Mouse (Mus musculus): Measurements from ENCODE around the gene Hecw2. TPM values are rescaled to one million over a fixed set of nuclear protein-coding genes. Genes with fewer than 3 reads are reported as not detected.

Gene Hecw2
- polyA plus RNA-seq, 1 experiment from 2014 or later = 2.8 TPM

GRCm38 (mm10) chr1:54068248-54068647 is 126.7 kb downstream of the Hecw2 start:
- Histone ChIP-seq H3K27ac (ENCODE audit: low read length) (no peak overlapping the region), H3K9me3 (replicated peaks; ENCODE audit: control insufficient read depth, low read length) (no peaks in the 10 kb centered on the region), H3K9ac (ENCODE audit: low read length) (no peak overlapping the region), H3K36me3 (ENCODE audit: control insufficient read depth, insufficient read depth, low read length) (no peaks in the 10 kb centered on the region), H3K4me1 (ENCODE audit: control insufficient read depth, insufficient read depth, low read length) (no peaks in the 10 kb centered on the region), H3K4me3 (replicated peaks; ENCODE audit: low read length) (no peak overlapping the region), H3K4me2 (ENCODE audit: low read depth, low read length) (no peak overlapping the region), H3K27me3 (ENCODE audit: control insufficient read depth, insufficient read depth, low read length) (no peaks in the 10 kb centered on the region)
- ATAC-seq (ENCODE audit: insufficient read depth, low FRiP score) = no peak
- WGBS = 54% methylated on average over 1 of the region's 1 CpGs

- no peaks in the 10 kb centered on the region for H3K27me3 ChIP-seq (ENCODE audit: control insufficient read depth, insufficient read depth, low read length)
- 56% methylated on average over 1 of the region's 1 CpGs for WGBS
- no peaks in the 10 kb centered on the region for H3K4me1 ChIP-seq (ENCODE audit: control insufficient read depth, insufficient read depth, low read length)
- no peak for ATAC-seq (ENCODE audit: insufficient read depth, low FRiP score)
- H3K36me3 ChIP-seq (ENCODE audit: control insufficient read depth, insufficient read depth, low read length) = no peaks in the 10 kb centered on the region
- H3K27ac ChIP-seq (ENCODE audit: low read length) = no peak overlapping the region
- H3K4me2 ChIP-seq (ENCODE audit: low read depth, low read length) = no peak overlapping the region
- no peaks in the 10 kb centered on the region for H3K9me3 ChIP-seq (replicated peaks; ENCODE audit: control insufficient read depth, low read length)
- no peak overlapping the region for H3K4me3 ChIP-seq (replicated peaks; ENCODE audit: low read length)
- no peak overlapping the region for H3K9ac ChIP-seq (ENCODE audit: low read length)
Observed at GRCm38 (mm10) chr1:54065434-54065833, 129.5 kb downstream of the Hecw2 start.

- no peak for ATAC-seq (ENCODE audit: insufficient read depth, low FRiP score)
- H3K4me3 ChIP-seq (replicated peaks; ENCODE audit: low read length) = no peak overlapping the region
Observed at GRCm38 (mm10) chr1:54061078-54061477, 133.9 kb downstream of the Hecw2 start.

GRCm38 (mm10) chr1:54059731-54060130 is 135.2 kb downstream of the Hecw2 start:
- Histone ChIP-seq H3K27ac (ENCODE audit: low read length) (no peak overlapping the region), H3K36me3 (ENCODE audit: control insufficient read depth, insufficient read depth, low read length) (no peaks in the 10 kb centered on the region), H3K9ac (ENCODE audit: low read length) (no peak overlapping the region), H3K4me3 (replicated peaks; ENCODE audit: low read length) (no peak overlapping the region), H3K9me3 (replicated peaks; ENCODE audit: control insufficient read depth, low read length) (no peaks in the 10 kb centered on the region), H3K4me1 (ENCODE audit: control insufficient read depth, insufficient read depth, low read length) (no peaks in the 10 kb centered on the region), H3K27me3 (ENCODE audit: control insufficient read depth, insufficient read depth, low read length) (no peaks in the 10 kb centered on the region), H3K4me2 (ENCODE audit: low read depth, low read length) (no peak overlapping the region)
- no peak for ATAC-seq (ENCODE audit: insufficient read depth, low FRiP score)
- WGBS = 58% methylated on average over 1 of the region's 1 CpGs

More at GRCm38 (mm10) chr1:54061078-54061477, 133.9 kb downstream of the Hecw2 start:
- H3K36me3 ChIP-seq (ENCODE audit: control insufficient read depth, insufficient read depth, low read length) = no peaks in the 10 kb centered on the region
- no peak overlapping the region for H3K9ac ChIP-seq (ENCODE audit: low read length)
- H3K27ac ChIP-seq (ENCODE audit: low read length) = no peak overlapping the region
- no peaks in the 10 kb centered on the region for H3K9me3 ChIP-seq (replicated peaks; ENCODE audit: control insufficient read depth, low read length)
- WGBS = 89% methylated on average over 2 of the region's 2 CpGs
- H3K4me1 ChIP-seq (ENCODE audit: control insufficient read depth, insufficient read depth, low read length) = no peaks in the 10 kb centered on the region
- no peaks in the 10 kb centered on the region for H3K27me3 ChIP-seq (ENCODE audit: control insufficient read depth, insufficient read depth, low read length)
- no peak overlapping the region for H3K4me2 ChIP-seq (ENCODE audit: low read depth, low read length)

- Histone ChIP-seq H3K27ac (ENCODE audit: low read length) (no peak overlapping the region), H3K4me3 (replicated peaks; ENCODE audit: low read length) (no peak overlapping the region), H3K9me3 (replicated peaks; ENCODE audit: control insufficient read depth, low read length) (no peaks in the 10 kb centered on the region), H3K36me3 (ENCODE audit: control insufficient read depth, insufficient read depth, low read length) (no peaks in the 10 kb centered on the region), H3K27me3 (ENCODE audit: control insufficient read depth, insufficient read depth, low read length) (no peaks in the 10 kb centered on the region), H3K4me2 (ENCODE audit: low read depth, low read length) (no peak overlapping the region), H3K9ac (ENCODE audit: low read length) (no peak overlapping the region), H3K4me1 (ENCODE audit: control insufficient read depth, insufficient read depth, low read length) (no peaks in the 10 kb centered on the region)
- ATAC-seq (ENCODE audit: insufficient read depth, low FRiP score) = no peak
Observed at GRCm38 (mm10) chr1:54052771-54053170, 142.2 kb downstream of the Hecw2 start.

GRCm38 (mm10) chr1:54046923-54047322 is 148.0 kb downstream of the Hecw2 start:
- Histone ChIP-seq H3K27me3 (ENCODE audit: control insufficient read depth, insufficient read depth, low read length) (no peaks in the 10 kb centered on the region), H3K9ac (ENCODE audit: low read length) (no peak overlapping the region), H3K4me3 (replicated peaks; ENCODE audit: low read length) (no peak overlapping the region), H3K36me3 (ENCODE audit: control insufficient read depth, insufficient read depth, low read length) (no peaks in the 10 kb centered on the region), H3K4me1 (ENCODE audit: control insufficient read depth, insufficient read depth, low read length) (no peaks in the 10 kb centered on the region), H3K4me2 (ENCODE audit: low read depth, low read length) (no peak overlapping the region), H3K27ac (ENCODE audit: low read length) (no peak overlapping the region), H3K9me3 (replicated peaks; ENCODE audit: control insufficient read depth, low read length) (no peaks in the 10 kb centered on the region)
- WGBS = 35% methylated on average over 1 of the region's 1 CpGs
- no peak for ATAC-seq (ENCODE audit: insufficient read depth, low FRiP score)

- 46% methylated on average over 2 of the region's 2 CpGs for WGBS
- Histone ChIP-seq H3K27ac (ENCODE audit: low read length) (no peak overlapping the region), H3K4me2 (ENCODE audit: low read depth, low read length) (no peak overlapping the region), H3K36me3 (ENCODE audit: control insufficient read depth, insufficient read depth, low read length) (no peaks in the 10 kb centered on the region), H3K9ac (ENCODE audit: low read length) (no peak overlapping the region), H3K9me3 (replicated peaks; ENCODE audit: control insufficient read depth, low read length) (no peaks in the 10 kb centered on the region), H3K4me1 (ENCODE audit: control insufficient read depth, insufficient read depth, low read length) (no peaks in the 10 kb centered on the region), H3K27me3 (ENCODE audit: control insufficient read depth, insufficient read depth, low read length) (no peaks in the 10 kb centered on the region), H3K4me3 (replicated peaks; ENCODE audit: low read length) (no peak overlapping the region)
- ATAC-seq (ENCODE audit: insufficient read depth, low FRiP score) = no peak
Observed at GRCm38 (mm10) chr1:54039062-54039461, 155.9 kb downstream of the Hecw2 start.

GRCm38 (mm10) chr1:54017686-54018085 is 177.3 kb downstream of the Hecw2 start:
- ATAC-seq (ENCODE audit: insufficient read depth, low FRiP score) = no peak
- Histone ChIP-seq H3K4me2 (ENCODE audit: low read depth, low read length) (no peak overlapping the region), H3K9ac (ENCODE audit: low read length) (no peak overlapping the region), H3K4me1 (ENCODE audit: control insufficient read depth, insufficient read depth, low read length) (no peaks in the 10 kb centered on the region), H3K27ac (ENCODE audit: low read length) (no peak overlapping the region), H3K4me3 (replicated peaks; ENCODE audit: low read length) (no peak overlapping the region), H3K27me3 (ENCODE audit: control insufficient read depth, insufficient read depth, low read length) (no peaks in the 10 kb centered on the region), H3K36me3 (ENCODE audit: control insufficient read depth, insufficient read depth, low read length) (no peaks in the 10 kb centered on the region), H3K9me3 (replicated peaks; ENCODE audit: control insufficient read depth, low read length) (no peaks in the 10 kb centered on the region)
- WGBS = 48% methylated on average over 2 of the region's 2 CpGs

GRCm38 (mm10) chr1:54015739-54016138 is 179.2 kb downstream of the Hecw2 start:
- Histone ChIP-seq H3K4me1 (ENCODE audit: control insufficient read depth, insufficient read depth, low read length) (no peaks in the 10 kb centered on the region), H3K9me3 (replicated peaks; ENCODE audit: control insufficient read depth, low read length) (no peaks in the 10 kb centered on the region), H3K4me2 (ENCODE audit: low read depth, low read length) (no peak overlapping the region), H3K4me3 (replicated peaks; ENCODE audit: low read length) (no peak overlapping the region), H3K27ac (ENCODE audit: low read length) (no peak overlapping the region), H3K9ac (ENCODE audit: low read length) (no peak overlapping the region), H3K27me3 (ENCODE audit: control insufficient read depth, insufficient read depth, low read length) (no peaks in the 10 kb centered on the region), H3K36me3 (ENCODE audit: control insufficient read depth, insufficient read depth, low read length) (no peaks in the 10 kb centered on the region)
- no peak for ATAC-seq (ENCODE audit: insufficient read depth, low FRiP score)
- 69% methylated on average over 4 of the region's 4 CpGs for WGBS

GRCm38 (mm10) chr1:54012414-54012813 is 182.6 kb downstream of the Hecw2 start:
- Histone ChIP-seq H3K4me2 (ENCODE audit: low read depth, low read length) (no peak overlapping the region), H3K9ac (ENCODE audit: low read length) (no peak overlapping the region), H3K4me1 (ENCODE audit: control insufficient read depth, insufficient read depth, low read length) (0 out of 2 replicates have a peak, but pooled peaks cover 3% of the 10 kb centered on the region), H3K36me3 (ENCODE audit: control insufficient read depth, insufficient read depth, low read length) (no peaks in the 10 kb centered on the region), H3K4me3 (replicated peaks; ENCODE audit: low read length) (no peak overlapping the region), H3K27me3 (ENCODE audit: control insufficient read depth, insufficient read depth, low read length) (no peaks in the 10 kb centered on the region), H3K9me3 (replicated peaks; ENCODE audit: control insufficient read depth, low read length) (no peaks in the 10 kb centered on the region), H3K27ac (ENCODE audit: low read length) (no peak overlapping the region)
- WGBS = 82% methylated on average over 3 of the region's 3 CpGs
- no peak for ATAC-seq (ENCODE audit: insufficient read depth, low FRiP score)
